Mouse (Mus musculus) adipocyte (in vitro differentiated cells): ENCODE data around the gene H2al2b.
"Not testable (repeated sequence)": the region's sequence is repeated elsewhere in the genome, so short reads cannot be mapped to it uniquely, and the experiment has no call there.

Experiments
- DNase-seq: peaks from one replicate; pipeline ENCODE4 v3.0.0-alpha.2; 2016; ENCODE audit warnings: low spot score

The H2al2b gene

GRCm38 (mm10) chrY:2720574-2720973 is at the start of gene H2al2b:
H2al2b (minus strand) TSS chrY:2720674.
- DNase-seq, result not testable (repeated sequence)
